Mouse (Mus musculus) skeletal muscle tissue, postnatal 0 days (tissue): Measurements from ENCODE around the gene Vps72. TPM values are rescaled to one million over a fixed set of nuclear protein-coding genes. Genes with fewer than 3 reads are reported as not detected.

Experiments used
- microRNA-seq, 2 experiments: library from miRNA; unstranded; fragments of <30 nt; microRNA quantifications; one replicate each; pipeline ENCODE4; 2016
- polyA plus RNA-seq: library from polyadenylated mRNA; unstranded; fragments of >200 nt; fragmentation: Nextera tagmentation; extraction: Ambion mirVana; gene quantifications from 2 replicates; pipeline ENCODE4 v1.2.1, GENCODE M21; 2015

Gene Vps72
- 70.5 and 72.7 TPM in 2 replicates for polyA plus RNA-seq

GRCm38 (mm10) chr3:95110911-95111726 is at the start of gene Vps72:
Vps72 (plus strand) TSS chr3:95111022.

DNA sequence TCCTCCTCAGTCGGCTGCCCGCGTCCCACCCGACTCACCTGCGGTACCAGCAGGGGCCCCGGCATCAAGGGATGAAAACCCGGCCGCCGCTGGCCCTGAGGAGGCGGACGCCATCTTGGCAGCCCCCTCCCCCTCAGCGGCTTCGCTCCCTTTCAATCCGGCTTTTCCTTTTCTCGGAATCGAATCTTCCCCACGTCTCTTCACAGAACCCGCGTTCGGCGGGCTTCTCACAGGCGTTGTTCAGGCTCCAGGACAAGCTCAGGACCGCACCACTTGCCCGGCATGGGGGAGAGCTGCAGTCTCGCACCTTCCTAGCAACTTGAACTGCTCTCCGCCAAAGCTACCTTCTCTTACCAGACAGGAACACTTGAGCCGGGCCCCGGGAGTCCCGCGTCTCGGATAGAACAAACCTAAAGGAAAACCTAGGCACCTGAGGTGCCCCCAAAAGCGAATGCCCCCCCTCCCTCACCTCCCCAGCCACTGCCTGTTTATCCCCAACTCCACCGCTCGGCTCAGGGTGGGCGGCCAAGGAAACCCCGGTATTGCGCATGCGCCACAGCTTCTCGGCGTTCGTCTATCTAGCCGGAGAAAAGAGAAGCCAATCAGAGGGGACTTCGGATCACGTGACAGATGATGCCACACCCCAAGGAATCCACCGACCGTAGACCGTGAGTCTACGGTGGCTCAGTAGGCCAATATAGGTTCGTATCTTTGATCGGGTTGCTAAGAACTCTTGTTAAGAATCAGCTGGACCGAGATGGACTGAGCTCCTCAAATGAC is 4.3 kb upstream of the Vps72 start, which contains the start of gene Pip5k1a:
Pip5k1a (minus strand) TSS at position 593 of the 780 bp plus-strand sequence.

GRCm38 (mm10) chr3:95124246-95124645 is 13.4 kb downstream of the Vps72 start, which contains the start of gene Tmod4:
Tmod4 (plus strand) TSS chr3:95124476.

DNA sequence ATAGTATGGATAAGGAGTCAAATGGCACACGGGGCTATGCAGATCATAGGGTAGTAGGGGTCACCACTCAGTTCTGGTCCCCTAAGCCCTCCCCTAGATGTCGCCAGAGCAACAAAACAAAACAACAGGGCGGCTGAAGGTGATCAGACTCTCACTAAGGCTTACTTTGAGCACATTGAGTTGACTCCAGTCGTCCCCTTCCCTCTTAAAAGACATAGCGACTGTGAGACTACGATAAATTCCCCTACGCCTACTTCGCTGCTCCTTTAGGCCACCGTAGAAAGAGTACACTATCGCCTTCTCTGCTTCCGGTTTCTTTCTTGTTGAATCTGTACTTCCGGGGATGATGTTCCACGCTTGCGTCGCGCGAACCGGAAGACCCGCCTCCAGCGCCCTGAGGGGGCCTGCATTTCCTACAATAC is 22.9 kb downstream of the Vps72 start, which contains the start of the genes Scnm1 and Lysmd1:
Scnm1 (minus strand) TSS at position 332 of the 422 bp plus-strand sequence.
Lysmd1 (plus strand) TSS at position 409 of the 422 bp plus-strand sequence.

DNA sequence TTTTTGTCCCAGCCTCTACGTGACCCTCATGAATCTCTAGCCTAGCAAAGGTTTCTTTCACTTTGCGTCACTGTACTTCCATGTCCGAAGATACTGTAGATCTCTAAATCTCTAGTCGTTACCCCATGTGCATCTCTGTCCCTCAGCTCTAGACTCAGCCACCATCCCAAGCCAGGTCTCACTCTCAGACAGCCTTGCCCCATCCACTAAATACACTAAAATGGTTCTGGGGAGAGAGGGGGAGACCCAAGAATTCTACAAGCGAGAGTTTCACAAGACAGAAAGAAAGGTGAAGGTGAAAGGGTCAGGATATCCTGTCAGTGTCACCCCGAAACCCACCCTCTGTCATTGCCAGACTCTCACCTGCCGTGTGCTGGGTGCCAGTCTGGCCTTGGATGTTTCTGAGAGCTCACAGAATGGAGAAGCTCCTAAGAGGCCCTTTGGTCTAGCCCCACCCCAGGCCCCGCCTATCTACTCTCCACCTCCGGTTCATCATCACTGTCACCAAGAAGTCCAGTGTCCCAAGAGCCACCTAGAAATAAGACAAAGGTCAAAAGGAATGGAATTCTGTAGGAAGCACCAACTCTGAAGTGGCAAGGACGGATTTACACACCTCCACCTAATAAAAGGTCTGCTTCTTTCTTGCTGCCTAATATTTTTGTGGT is 31.3 kb downstream of the Vps72 start, which contains the start of gene Tnfaip8l2:
Tnfaip8l2 (minus strand) TSS at position 409 of the 665 bp plus-strand sequence.

DNA sequence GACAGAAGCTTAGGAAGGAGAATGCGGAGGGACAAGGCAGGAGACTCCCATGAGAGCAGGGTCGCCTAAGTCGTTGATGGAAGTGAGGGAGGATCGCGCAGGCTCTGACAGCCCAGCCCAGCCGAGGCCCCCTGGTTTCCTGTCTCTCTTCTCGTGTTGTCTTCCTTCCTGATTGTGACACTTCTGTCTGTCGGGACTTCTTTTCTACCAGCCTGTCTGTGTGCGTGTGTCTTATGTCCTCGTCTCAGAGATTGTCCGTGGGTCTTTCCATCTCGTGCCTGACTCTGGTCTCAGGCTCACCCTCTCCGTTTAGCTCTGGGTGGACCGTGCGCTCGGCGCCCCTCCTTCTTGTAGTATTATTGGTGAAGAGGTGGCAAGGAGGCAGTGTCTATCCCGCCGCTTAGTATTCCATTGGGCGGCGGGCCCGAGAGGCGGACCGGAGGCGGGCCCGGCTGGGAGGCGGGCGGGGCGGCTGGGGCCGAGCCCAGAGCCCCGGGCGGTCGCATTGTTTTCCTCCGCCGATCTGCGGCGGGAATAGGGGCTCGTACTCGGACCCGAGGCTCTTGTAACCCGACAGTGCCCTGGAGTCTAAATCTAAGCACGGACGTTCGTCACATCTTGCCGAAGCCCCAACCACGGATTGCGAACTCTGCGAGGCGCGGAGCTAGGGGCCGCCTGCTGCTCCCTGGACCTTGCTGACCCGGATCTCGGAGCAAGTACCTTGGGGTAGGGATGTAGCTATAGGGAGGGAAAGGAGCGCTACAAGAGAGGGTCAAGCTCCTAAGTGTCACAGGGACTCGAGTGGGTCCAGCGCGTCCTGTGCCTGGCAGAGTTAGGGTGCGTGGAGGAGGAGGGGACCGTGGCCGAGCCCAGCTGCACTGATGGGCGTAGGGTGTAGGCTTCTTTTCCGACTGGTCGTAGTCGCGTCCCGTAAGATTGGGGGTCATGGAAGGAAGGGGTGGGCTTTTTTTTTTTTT is 49.5 kb downstream of the Vps72 start, which contains the start of gene Sema6c:
Sema6c (plus strand) TSS at position 471 of the 977 bp plus-strand sequence.

Small RNA genes lying within 50 kb of the gene (microRNA-seq; reads per million reads assigned to microRNA genes)
- 0 reads per million in 2 experiments for gene Mir8099-1

Other genes with a start within 250 kb of the Vps72 start
- gene Psmb4, start 224.1 kb upstream of the Vps72 start, polyA plus RNA-seq = 242 and 248 TPM in 2 replicates
- gene Selenbp1, start 178.0 kb upstream of the Vps72 start, polyA plus RNA-seq = 30.0 and 38.8 TPM in 2 replicates
- 3.7 and 4.8 TPM in 2 replicates for gene Rfx5, start 156.9 kb upstream of the Vps72 start, polyA plus RNA-seq
- 15.8 TPM in 2 replicates for gene Pi4kb, start 136.3 kb upstream of the Vps72 start, polyA plus RNA-seq
- gene Zfp687, start 95.6 kb upstream of the Vps72 start, polyA plus RNA-seq = 8.7 and 8.9 TPM in 2 replicates
- gene Psmd4, start 68.4 kb upstream of the Vps72 start, polyA plus RNA-seq = 239 and 251 TPM in 2 replicates
- gene Pip5k1a, start 4.1 kb upstream of the Vps72 start, polyA plus RNA-seq = 11.1 and 11.3 TPM in 2 replicates
- gene Tmod4, start 13.5 kb downstream of the Vps72 start, polyA plus RNA-seq = 226 and 267 TPM in 2 replicates
- gene Scnm1, start 23.0 kb downstream of the Vps72 start, polyA plus RNA-seq = 61.6 and 62.7 TPM in 2 replicates
- 11.3 and 11.4 TPM in 2 replicates for gene Lysmd1, start 23.1 kb downstream of the Vps72 start, polyA plus RNA-seq
- 6.2 and 9.2 TPM in 2 replicates for gene Tnfaip8l2, start 31.3 kb downstream of the Vps72 start, polyA plus RNA-seq
- gene Sema6c, start 49.4 kb downstream of the Vps72 start, polyA plus RNA-seq = 13.3 and 17.6 TPM in 2 replicates
- 3.7 and 4.0 TPM in 2 replicates for gene Gabpb2, start 106.9 kb downstream of the Vps72 start, polyA plus RNA-seq
- gene Cdc42se1, start 117.7 kb downstream of the Vps72 start, polyA plus RNA-seq = 42.7 and 52.8 TPM in 2 replicates
- 19.1 and 23.1 TPM in 2 replicates for gene Mllt11, start 121.1 kb downstream of the Vps72 start, polyA plus RNA-seq
- 0.13 and 0.23 TPM in 2 replicates for gene Gm128, start 130.6 kb downstream of the Vps72 start, polyA plus RNA-seq
- 0.68 TPM in 1 of 2 replicates, not detected in the other for gene Bnipl, start 140.2 kb downstream of the Vps72 start, polyA plus RNA-seq
- gene Mindy1, start 170.3 kb downstream of the Vps72 start, polyA plus RNA-seq = 29.2 and 32.7 TPM in 2 replicates
- 68.2 and 79.3 TPM in 2 replicates for gene Prune1, start 171.1 kb downstream of the Vps72 start, polyA plus RNA-seq
- 0.45 and 1.9 TPM in 2 replicates for gene Anxa9, start 196.2 kb downstream of the Vps72 start, polyA plus RNA-seq
- gene Cers2, start 203.8 kb downstream of the Vps72 start, polyA plus RNA-seq = 62.6 and 73.1 TPM in 2 replicates
- gene Setdb1, start 246.2 kb downstream of the Vps72 start, polyA plus RNA-seq = 9.6 and 10.0 TPM in 2 replicates